Mouse (Mus musculus) heart, postnatal 0 days (tissue): ENCODE results near the gene Cldn4. TPM values are rescaled to one million over a fixed set of nuclear protein-coding genes. Genes with fewer than 3 reads are reported as not detected.
A peak's percentile ranks its signal among the peaks of the same experiment; 100 is the strongest.

Experiments used
- ATAC-seq: fragments of 200-750 bp; cut with Nextera tagmentation; 2 replicates; pipeline ENCODE4 v1.8.0; 2017; ENCODE audit warnings: low read depth, moderate number of reproducible peaks, moderate library complexity; ENCODE audit not compliant: insufficient read depth
- DNase-seq: peaks from one replicate; pipeline ENCODE4 v3.0.0-alpha.2; 2016; ENCODE audit warnings: low spot score
- H3K27ac ChIP-seq: fragments of 300-500 bp; sonication (generic); 2 replicates; pipeline ENCODE4 v1.5.1; 2014; ENCODE audit warnings: low read depth, mild to moderate bottlenecking
- H3K27me3 ChIP-seq: fragments of 300-500 bp; sonication (generic); 2 replicates; pipeline ENCODE4 v1.6.1; 2014; ENCODE audit warnings: low read length, mixed read lengths; ENCODE audit not compliant: control insufficient read depth, insufficient read depth
- H3K36me3 ChIP-seq: fragments of 300-500 bp; sonication (generic); replicated peaks from 2 replicates; pipeline ENCODE4 v1.6.1; 2014; ENCODE audit warnings: low read length, mixed read lengths; ENCODE audit not compliant: control insufficient read depth, insufficient read depth
- H3K4me1 ChIP-seq: fragments of 300-500 bp; sonication (generic); 2 replicates; pipeline ENCODE4 v1.6.1; 2014; ENCODE audit warnings: antibody characterized with exemption; ENCODE audit not compliant: control insufficient read depth, insufficient read depth
- H3K4me2 ChIP-seq: fragments of 300-500 bp; sonication (generic); 2 replicates; pipeline ENCODE4 v1.6.1; 2014; ENCODE audit warnings: low read depth, mild to moderate bottlenecking, low read length, moderate library complexity
- H3K4me3 ChIP-seq: fragments of 300-500 bp; sonication (generic); 2 replicates; pipeline ENCODE4 v1.5.1; 2014; ENCODE audit warnings: low read depth, low read length
- H3K9ac ChIP-seq: fragments of 300-500 bp; sonication (generic); replicated peaks from 2 replicates; pipeline ENCODE4 v1.6.1; 2014; ENCODE audit warnings: low read depth, low read length, mixed read lengths
- H3K9me3 ChIP-seq: fragments of 300-500 bp; sonication (generic); replicated peaks from 2 replicates; pipeline ENCODE4 v1.6.1; 2016; ENCODE audit warnings: low read length; ENCODE audit not compliant: control insufficient read depth
- CTCF ChIP-seq: IDR thresholded peaks from 2 replicates; pipeline ENCODE4 v1.5.1; 2016; ENCODE audit warnings: antibody characterized with exemption, control low read depth, low read depth
- EP300 ChIP-seq: IDR thresholded peaks from 2 replicates; pipeline ENCODE4 v1.6.1; 2016; ENCODE audit warnings: antibody characterized with exemption, low read depth
- WGBS: fragments of 180-500 bp; shearing (Covaris S2); extraction: QIAGEN DNeasy Blood & Tissue Kit; methylation state at CpG from one replicate; pipeline ENCODE4 v1.1.7; 2014; 5-methylcytosine and 5-hydroxymethylcytosine counted together
- polyA plus RNA-seq: library from polyadenylated mRNA; unstranded; fragments of >200 nt; fragmentation: Nextera tagmentation; extraction: Ambion mirVana; gene quantifications from 2 replicates; pipeline ENCODE4 v1.2.1, GENCODE M21; 2015
- total RNA-seq: library from RNA; depleted of rRNA; stranded (reverse); fragments of >200 nt; gene quantifications from 2 replicates; pipeline ENCODE4 v1.2.3, GENCODE M21; 2014; ENCODE audit warnings: low replicate concordance; rRNA removed

Gene Cldn4
- total RNA-seq = 0.12 and 10.2 TPM in 2 replicates
- 0.18 TPM in 1 of 2 replicates, not detected in the other for polyA plus RNA-seq

DNA sequence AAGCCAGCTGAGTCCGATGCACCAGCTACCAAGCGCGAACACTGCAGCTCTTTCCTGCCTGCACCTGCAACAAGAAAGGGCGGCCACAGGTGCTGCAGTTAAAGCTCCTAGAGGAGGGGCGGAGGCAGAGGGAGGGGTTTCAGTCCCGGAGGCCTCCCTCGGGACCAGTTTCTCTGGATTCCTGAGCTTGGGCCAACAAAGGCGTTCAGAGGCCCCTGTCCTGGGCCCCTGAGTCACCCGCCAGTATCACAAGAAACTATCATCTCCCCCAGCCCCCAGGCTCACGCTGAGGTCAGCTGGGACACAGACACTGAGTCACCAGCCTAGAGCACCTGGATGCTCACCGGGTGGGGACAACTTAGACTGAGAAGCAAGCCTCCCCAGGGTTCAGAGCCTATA is at the start of gene Cldn4:
Cldn4 (minus strand) TSS at position 78 of the 399 bp plus-strand sequence.
- Histone ChIP-seq H3K36me3 (no peaks in the 10 kb centered on the region), H3K27ac (peak within 1 kb of the TSS; percentile 5; the same call in 1 of the 2 replicates), H3K4me2 (no peak within 1 kb of the TSS; the same call in 1 of the 2 replicates), H3K9me3 (no peaks in the 10 kb centered on the region), H3K27me3 (peaks cover 16% of the 10 kb centered on the region), H3K4me3 (peak within 1 kb of the TSS; percentile 11; the same call in 1 of the 2 replicates), H3K4me1 (peaks cover 12% of the 10 kb centered on the region; the same call in 1 of the 2 replicates), H3K9ac (no peak within 1 kb of the TSS)
- DNase-seq = no peak
- TF ChIP-seq CTCF (no peak), EP300 (no peak)
- 28% methylated on average over 11 of the region's 11 CpGs for WGBS
- no peak for ATAC-seq

DNA sequence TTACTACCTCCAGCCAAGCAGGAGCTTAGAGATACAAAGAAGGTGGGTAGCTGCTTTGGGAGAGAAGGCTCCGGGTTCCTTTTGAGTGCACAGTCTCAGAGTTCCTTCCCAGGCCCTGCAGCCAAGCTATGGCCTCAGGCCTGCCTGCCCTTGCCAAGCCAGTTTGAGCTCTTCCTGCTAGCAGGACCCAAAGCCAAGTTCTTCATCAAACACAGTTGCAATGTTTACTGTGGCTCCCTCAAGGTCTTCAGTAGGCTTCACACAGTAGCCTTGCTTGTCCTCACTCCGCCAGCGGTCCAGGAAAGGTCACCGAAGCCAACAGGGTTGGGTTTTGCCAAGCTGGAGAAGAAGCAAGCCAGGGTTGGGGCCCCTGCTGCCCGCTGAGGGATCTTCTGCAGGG is 45.8 kb upstream of the Cldn4 start:
- H3K36me3 ChIP-seq = no peaks in the 10 kb centered on the region
- no peak overlapping the region for H3K27ac ChIP-seq
- no peak overlapping the region for H3K9ac ChIP-seq

DNA sequence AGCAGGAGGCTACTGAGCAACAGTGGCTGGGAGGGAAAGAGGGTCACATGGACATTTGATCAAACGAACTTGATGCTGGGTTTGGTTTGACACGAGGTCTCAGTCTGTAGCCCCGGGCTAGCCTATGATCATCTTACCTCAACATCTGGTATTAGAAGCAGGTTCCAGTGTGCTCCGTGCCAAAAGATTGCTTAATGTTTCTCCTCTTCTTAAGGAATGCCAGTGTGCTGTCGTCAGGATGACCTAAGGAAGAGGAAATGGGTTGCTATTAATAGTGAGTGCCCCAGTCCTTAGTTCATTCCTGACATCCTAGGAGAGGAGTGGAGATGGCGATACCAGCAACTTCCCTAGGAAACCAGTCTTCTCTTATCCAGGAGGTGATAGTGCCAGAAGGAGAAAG is 43.0 kb upstream of the Cldn4 start:
- Histone ChIP-seq H3K9me3 (no peaks in the 10 kb centered on the region), H3K27ac (no peak overlapping the region), H3K9ac (no peak overlapping the region), H3K27me3 (peaks cover 52% of the 10 kb centered on the region), H3K36me3 (no peaks in the 10 kb centered on the region), H3K4me2 (no peak overlapping the region), H3K4me3 (no peak overlapping the region), H3K4me1 (no peaks in the 10 kb centered on the region)
- peak; percentile 34 for DNase-seq
- WGBS = 38% methylated on average over 6 of the region's 6 CpGs
- no peak for TF ChIP-seq EP300
- TF ChIP-seq CTCF = no peak
- ATAC-seq = no peak; the same call in 1 of the 2 replicates

More for the DNA sequence above, 45.8 kb upstream of the Cldn4 start:
- DNase-seq = no peak
- peaks cover 23% of the 10 kb centered on the region for H3K27me3 ChIP-seq
- TF ChIP-seq EP300 = no peak
- no peak for TF ChIP-seq CTCF
- no peak for ATAC-seq
- no peak overlapping the region for H3K4me3 ChIP-seq
- H3K4me1 ChIP-seq = no peaks in the 10 kb centered on the region
- H3K4me2 ChIP-seq = no peak overlapping the region
- 83% methylated on average over 5 of the region's 5 CpGs for WGBS
- no peaks in the 10 kb centered on the region for H3K9me3 ChIP-seq

DNA sequence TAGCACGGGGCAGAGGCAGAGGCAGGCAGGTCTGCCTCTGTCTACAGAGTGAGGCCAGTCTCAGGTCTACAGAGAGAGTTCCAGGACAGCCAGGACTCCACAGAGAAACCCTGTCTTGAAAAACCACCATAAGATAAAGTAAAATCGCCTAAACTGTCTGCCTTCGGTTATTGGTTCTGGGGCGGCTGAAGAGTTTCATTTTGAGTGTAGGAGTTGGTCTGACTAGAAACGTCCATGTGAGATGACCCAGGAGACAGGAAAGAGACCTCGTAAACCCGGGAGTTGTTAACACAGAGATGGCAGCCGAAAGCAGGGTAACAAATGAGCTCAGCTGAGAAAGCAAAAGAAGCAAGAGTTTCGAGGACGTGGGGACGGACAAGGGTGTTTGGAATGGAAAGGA is 42.4 kb upstream of the Cldn4 start:
- H3K9me3 ChIP-seq = no peaks in the 10 kb centered on the region
- H3K4me3 ChIP-seq = no peak overlapping the region
- ATAC-seq = no peak
- no peaks in the 10 kb centered on the region for H3K4me1 ChIP-seq
- no peak overlapping the region for H3K4me2 ChIP-seq
- TF ChIP-seq EP300 = no peak
- TF ChIP-seq CTCF = no peak
- no peak overlapping the region for H3K9ac ChIP-seq
- H3K27me3 ChIP-seq = peaks cover 57% of the 10 kb centered on the region
- 59% methylated on average over 11 of the region's 11 CpGs for WGBS
- no peak overlapping the region for H3K27ac ChIP-seq
- no peak for DNase-seq
- H3K36me3 ChIP-seq = no peaks in the 10 kb centered on the region

DNA sequence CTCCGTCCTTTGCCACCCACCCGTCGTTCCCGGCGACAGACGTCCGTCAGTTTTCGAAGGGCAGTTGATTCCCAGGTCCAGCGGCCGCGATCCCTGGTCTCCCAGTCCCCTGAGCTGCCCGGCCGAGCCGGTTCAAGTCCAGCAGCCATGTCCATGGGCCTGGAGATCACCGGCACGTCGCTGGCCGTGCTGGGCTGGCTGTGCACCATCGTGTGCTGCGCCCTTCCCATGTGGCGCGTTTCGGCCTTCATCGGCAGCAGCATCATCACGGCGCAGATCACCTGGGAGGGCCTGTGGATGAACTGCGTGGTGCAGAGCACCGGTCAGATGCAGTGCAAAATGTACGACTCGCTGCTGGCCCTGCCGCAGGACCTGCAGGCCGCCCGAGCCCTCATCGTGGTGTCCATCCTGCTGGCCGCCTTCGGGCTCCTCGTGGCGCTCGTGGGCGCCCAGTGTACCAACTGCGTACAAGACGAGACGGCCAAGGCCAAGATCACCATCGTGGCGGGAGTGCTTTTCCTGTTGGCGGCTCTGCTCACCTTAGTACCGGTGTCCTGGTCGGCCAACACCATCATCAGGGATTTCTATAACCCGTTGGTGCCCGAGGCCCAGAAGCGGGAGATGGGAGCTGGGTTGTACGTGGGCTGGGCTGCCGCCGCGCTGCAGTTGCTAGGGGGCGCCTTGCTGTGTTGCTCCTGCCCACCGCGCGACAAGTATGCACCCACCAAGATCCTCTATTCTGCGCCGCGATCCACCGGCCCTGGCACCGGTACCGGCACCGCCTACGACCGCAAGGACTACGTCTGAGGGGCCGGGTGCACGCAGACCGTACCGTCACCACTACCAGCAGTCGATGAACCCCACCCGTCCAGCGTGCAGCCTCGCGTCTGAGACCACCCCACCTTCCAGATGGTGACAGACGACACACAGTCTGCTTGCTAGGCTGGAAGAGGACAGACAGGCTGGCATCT is 39.8 kb upstream of the Cldn4 start:
- peak overlapping the region; percentile 39 for H3K4me2 ChIP-seq
- H3K27ac ChIP-seq = no peak overlapping the region
- H3K9ac ChIP-seq = no peak overlapping the region
- DNase-seq (no peak), ATAC-seq (peak; percentile 10; the same call in 1 of the 2 replicates)
- 5% methylated on average over 78 of the region's 79 CpGs for WGBS
- no peaks in the 10 kb centered on the region for H3K9me3 ChIP-seq
- no peaks in the 10 kb centered on the region for H3K36me3 ChIP-seq
- peaks cover 62% of the 10 kb centered on the region for H3K27me3 ChIP-seq
- peak overlapping the region; percentile 27 for H3K4me3 ChIP-seq
- H3K4me1 ChIP-seq = no peaks in the 10 kb centered on the region
- TF ChIP-seq CTCF (no peak), EP300 (no peak)
